Mouse (Mus musculus) lung, adult 2 months (tissue): Measurements from ENCODE around the gene Zmpste24.
A peak's percentile ranks its signal among the peaks of the same experiment; 100 is the strongest.

Experiments
- CTCF ChIP-seq: fragments of 200-500 bp; IDR thresholded peaks from 2 replicates; pipeline ENCODE4 v1.5.1; 2011; ENCODE audit warnings: mild to moderate bottlenecking, low read length, control low read depth; ENCODE audit not compliant: insufficient read depth
- POLR2A ChIP-seq: fragments of 200-500 bp; IDR thresholded peaks from 2 replicates; pipeline ENCODE4 v1.6.1; 2011; ENCODE audit warnings: low read depth, mild to moderate bottlenecking, control low read depth, low read length, borderline replicate concordance; ENCODE audit errors: extremely low read depth

GRCm38 (mm10) chr4:121028659-121029392 lies 69.2 kb downstream of the Zmpste24 start:
- TF ChIP-seq CTCF (peak; percentile 61), POLR2A (no peak)
